Mouse (Mus musculus) embryonic facial prominence, embryonic 15.5 days (tissue): ENCODE results near the gene Galm. TPM values are rescaled to one million over a fixed set of nuclear protein-coding genes. Genes with fewer than 3 reads are reported as not detected.

Experiments used
- ATAC-seq: fragments of 200-750 bp; cut with Nextera tagmentation; 2 replicates; pipeline ENCODE4 v1.8.0; 2017; ENCODE audit warnings: low read depth, moderate TSS enrichment; ENCODE audit not compliant: insufficient number of reproducible peaks, low FRiP score, low TSS enrichment
- H3K27ac ChIP-seq: fragments of 300-500 bp; sonication (generic); replicated peaks from 2 replicates; pipeline ENCODE4 v1.5.1; 2015; ENCODE audit warnings: mild to moderate bottlenecking, inconsistent platforms
- H3K27me3 ChIP-seq: fragments of 300-500 bp; sonication (generic); 2 replicates; pipeline ENCODE4 v1.6.1; 2015; ENCODE audit warnings: inconsistent platforms
- H3K36me3 ChIP-seq: fragments of 300-500 bp; sonication (generic); 2 replicates; pipeline ENCODE4 v1.6.1; 2015; ENCODE audit warnings: mild to moderate bottlenecking, inconsistent platforms
- H3K4me1 ChIP-seq: fragments of 300-500 bp; sonication (generic); 2 replicates; pipeline ENCODE4 v1.6.1; 2015; ENCODE audit warnings: inconsistent platforms
- H3K4me2 ChIP-seq: fragments of 300-500 bp; sonication (generic); replicated peaks from 2 replicates; pipeline ENCODE4 v1.6.1; 2015; ENCODE audit warnings: mild to moderate bottlenecking, inconsistent platforms
- H3K4me3 ChIP-seq: fragments of 300-500 bp; sonication (generic); replicated peaks from 2 replicates; pipeline ENCODE4 v1.5.1; 2015; ENCODE audit warnings: mild to moderate bottlenecking, inconsistent platforms
- H3K9ac ChIP-seq: fragments of 300-500 bp; sonication (generic); 2 replicates; pipeline ENCODE4 v1.6.1; 2015; ENCODE audit warnings: inconsistent platforms
- H3K9me3 ChIP-seq: fragments of 300-500 bp; sonication (generic); replicated peaks from 2 replicates; pipeline ENCODE4 v1.6.1; 2016; ENCODE audit warnings: inconsistent platforms
- WGBS: fragments of 180-500 bp; shearing (Covaris S2); methylation state at CpG from one replicate; pipeline ENCODE4 v1.1.7; 2015; 5-methylcytosine and 5-hydroxymethylcytosine counted together
- polyA plus RNA-seq: library from polyadenylated mRNA; unstranded; fragments of >200 nt; fragmentation: Nextera tagmentation; extraction: Ambion mirVana; gene quantifications from 2 replicates; pipeline ENCODE4 v1.2.1, GENCODE M21; 2015

Gene Galm
- polyA plus RNA-seq, 1 experiment from 2014 or later = 32.0 TPM

DNA sequence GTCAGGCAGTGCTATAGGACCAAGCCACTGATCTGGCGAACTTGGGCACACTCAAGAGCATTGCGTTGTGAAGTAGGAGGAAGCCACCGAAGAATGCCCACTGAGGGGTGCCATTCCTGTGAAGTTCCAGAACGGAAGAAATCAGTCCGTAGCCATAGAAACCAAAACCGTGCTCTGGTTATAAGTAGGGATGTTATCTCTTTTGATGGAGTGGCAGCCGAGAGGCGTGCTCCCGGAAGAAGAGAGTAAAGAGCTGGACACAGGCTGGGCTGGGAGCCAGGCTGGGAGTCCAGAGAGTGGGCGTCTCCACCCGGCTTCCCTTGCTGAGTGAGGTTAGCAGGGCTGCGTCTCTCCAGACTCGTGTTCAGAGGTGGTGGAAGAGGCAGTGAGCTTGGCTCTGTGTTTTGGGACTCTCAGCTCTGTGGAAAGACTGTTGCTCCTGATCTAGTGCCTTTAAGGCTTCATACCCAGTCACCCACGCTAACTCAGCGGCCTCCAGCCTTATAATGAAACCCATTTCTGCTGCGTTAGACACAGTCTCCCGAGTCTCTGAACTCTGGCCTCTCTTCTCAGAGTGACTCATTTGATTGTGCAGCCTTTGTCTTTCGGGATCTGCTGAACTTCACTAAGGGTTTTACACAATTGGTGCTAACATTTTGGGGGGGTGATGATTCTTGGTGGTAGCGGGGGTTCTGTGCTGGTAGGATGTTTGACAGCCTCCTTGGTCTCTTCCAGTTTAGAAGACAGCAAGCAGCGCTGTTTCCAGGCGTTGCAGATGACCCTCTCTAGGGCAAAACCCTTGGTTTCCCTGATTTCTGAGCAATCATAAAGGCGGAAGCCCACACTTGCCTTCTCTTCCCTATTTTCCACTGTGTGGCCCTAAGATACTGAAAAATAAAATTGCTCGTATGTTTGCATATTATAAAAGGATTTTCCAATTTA, 21.1 kb downstream of the Galm start:
- H3K36me3 ChIP-seq = no peaks in the 10 kb centered on the region
- H3K27me3 ChIP-seq = no peaks in the 10 kb centered on the region
- peak; percentile 44; the same call in 1 of the 2 replicates for ATAC-seq
- H3K27ac ChIP-seq = no peak overlapping the region
- no peak overlapping the region for H3K9ac ChIP-seq
- no peak overlapping the region for H3K4me3 ChIP-seq
- no peaks in the 10 kb centered on the region for H3K9me3 ChIP-seq
- 70% methylated on average over 23 of the region's 23 CpGs for WGBS
- H3K4me2 ChIP-seq = no peak overlapping the region
- peaks cover 8% of the 10 kb centered on the region; the same call in 1 of the 2 replicates for H3K4me1 ChIP-seq

DNA sequence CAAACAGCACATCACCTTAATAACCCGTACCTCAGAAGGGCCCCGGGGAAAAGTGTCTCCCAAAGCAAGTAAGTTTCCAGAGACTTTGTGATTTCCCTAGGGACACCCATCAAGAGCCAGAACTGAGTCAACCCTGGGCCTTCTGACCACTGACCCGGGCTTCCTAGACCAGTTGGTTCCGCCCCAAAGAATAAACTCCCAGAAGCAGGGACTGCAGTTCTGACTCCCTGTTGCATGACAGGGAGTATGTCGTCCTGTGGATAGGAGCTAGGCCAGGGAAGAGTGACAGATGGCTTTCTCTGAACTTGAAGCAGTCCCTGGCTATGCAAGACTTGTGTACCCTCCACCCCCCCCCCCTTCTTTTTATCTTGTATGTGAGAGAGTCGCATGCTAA, 21.7 kb downstream of the Galm start:
- 81% methylated on average over 6 of the region's 6 CpGs for WGBS
- no peaks in the 10 kb centered on the region for H3K36me3 ChIP-seq
- peaks cover 8% of the 10 kb centered on the region; the same call in 1 of the 2 replicates for H3K4me1 ChIP-seq
- no peak overlapping the region for H3K4me3 ChIP-seq
- H3K9me3 ChIP-seq = no peaks in the 10 kb centered on the region
- no peak overlapping the region for H3K9ac ChIP-seq
- no peaks in the 10 kb centered on the region for H3K27me3 ChIP-seq
- no peak for ATAC-seq
- H3K4me2 ChIP-seq = no peak overlapping the region
- H3K27ac ChIP-seq = no peak overlapping the region

DNA sequence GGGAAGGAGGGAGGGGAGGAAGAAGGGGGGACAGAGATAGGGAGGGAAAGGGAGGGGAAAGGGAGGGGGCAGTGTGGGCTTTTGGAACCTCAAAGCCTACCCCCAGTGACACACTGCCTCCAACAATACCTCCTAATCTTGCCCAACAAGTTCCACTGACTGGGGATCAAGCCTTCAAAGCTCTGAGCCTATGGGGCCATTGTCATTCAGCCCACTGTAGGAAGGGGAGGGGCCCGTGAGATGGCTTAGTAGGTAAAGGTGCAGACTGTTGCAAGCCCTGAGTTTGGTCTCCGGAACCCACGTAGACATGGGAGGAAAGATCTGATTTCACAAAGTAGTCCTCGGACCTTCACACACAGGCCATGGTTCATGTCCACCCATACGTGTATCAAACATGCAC, 24.1 kb downstream of the Galm start:
- no peaks in the 10 kb centered on the region for H3K27me3 ChIP-seq
- H3K4me1 ChIP-seq = peaks cover 8% of the 10 kb centered on the region; the same call in 1 of the 2 replicates
- no peaks in the 10 kb centered on the region for H3K9me3 ChIP-seq
- WGBS = 24% methylated on average over 5 of the region's 5 CpGs
- no peaks in the 10 kb centered on the region for H3K36me3 ChIP-seq
- H3K9ac ChIP-seq = no peak overlapping the region
- H3K4me3 ChIP-seq = no peak overlapping the region
- peak; percentile 51; the same call in 1 of the 2 replicates for ATAC-seq
- no peak overlapping the region for H3K27ac ChIP-seq
- H3K4me2 ChIP-seq = no peak overlapping the region

DNA sequence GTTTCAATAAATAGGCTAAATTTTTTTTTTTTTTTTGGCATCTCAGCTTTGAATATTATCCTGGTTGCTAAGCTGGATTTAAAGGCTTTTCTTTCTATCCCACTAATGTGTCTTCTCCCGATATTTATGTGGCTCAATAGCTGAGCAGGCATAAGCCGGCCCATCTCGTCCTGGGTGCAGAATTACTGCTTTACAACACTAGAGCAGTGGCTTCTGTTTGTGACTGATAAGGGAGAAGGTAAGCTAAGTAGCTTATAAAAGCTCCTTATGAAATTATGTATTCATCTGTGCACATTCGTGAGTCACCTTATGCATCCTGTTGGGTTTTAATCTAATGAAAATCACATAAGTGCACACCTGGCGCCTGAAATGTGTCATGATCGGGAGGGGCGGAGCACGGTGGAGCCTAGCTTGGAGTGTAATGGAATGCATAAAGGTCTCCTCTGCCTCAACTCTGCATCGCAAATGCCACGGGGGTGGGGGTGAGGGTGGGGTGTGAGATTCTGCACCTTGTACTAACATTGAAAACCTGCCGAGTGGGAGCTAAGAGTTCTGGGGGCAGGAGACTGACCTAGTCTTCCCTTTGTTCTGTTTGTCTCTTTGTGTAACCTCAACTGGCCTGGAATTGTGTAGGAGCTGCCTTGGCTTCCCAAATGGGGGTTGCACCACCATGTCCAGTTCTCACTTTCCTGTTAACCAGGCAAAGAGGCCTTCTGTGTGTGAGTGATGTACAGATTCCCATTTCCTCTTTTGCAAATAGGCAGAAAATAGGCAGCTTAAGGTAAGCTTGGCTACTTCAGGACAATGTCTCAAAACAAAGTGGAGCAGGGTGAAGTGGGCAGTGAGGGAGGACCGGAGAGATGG, 25.7 kb downstream of the Galm start:
- 65% methylated on average over 12 of the region's 12 CpGs for WGBS
- no peak; the same call in 1 of the 2 replicates for ATAC-seq
- Histone ChIP-seq H3K27me3 (no peaks in the 10 kb centered on the region), H3K4me2 (no peak overlapping the region), H3K9ac (no peak overlapping the region), H3K9me3 (no peaks in the 10 kb centered on the region), H3K4me3 (no peak overlapping the region), H3K27ac (no peak overlapping the region), H3K4me1 (peaks cover 6% of the 10 kb centered on the region; the same call in 1 of the 2 replicates), H3K36me3 (no peaks in the 10 kb centered on the region)

DNA sequence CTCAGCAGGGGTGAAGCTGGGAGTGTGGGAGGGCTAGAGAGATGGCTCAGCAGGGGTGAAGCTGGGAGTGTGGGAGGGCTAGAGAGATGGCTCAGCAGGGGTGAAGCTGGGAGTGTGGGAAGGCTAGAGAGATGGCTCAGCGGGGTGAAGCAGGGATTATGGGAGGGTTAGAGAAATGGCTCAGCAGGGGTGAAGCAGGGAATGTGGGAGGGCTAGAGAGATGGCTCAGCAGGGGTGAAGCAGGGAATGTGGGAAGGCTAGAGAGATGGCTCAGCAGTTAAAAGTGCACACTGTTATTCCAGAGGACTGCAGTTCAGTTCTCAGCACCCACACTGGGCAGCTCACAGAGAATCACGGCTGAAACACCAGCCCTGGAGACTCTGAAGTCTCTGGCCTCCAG, 26.4 kb downstream of the Galm start:
- Histone ChIP-seq H3K4me3 (no peak overlapping the region), H3K4me1 (no peaks in the 10 kb centered on the region), H3K36me3 (no peaks in the 10 kb centered on the region), H3K4me2 (no peak overlapping the region), H3K27me3 (no peaks in the 10 kb centered on the region), H3K27ac (no peak overlapping the region), H3K9me3 (no peaks in the 10 kb centered on the region), H3K9ac (no peak overlapping the region)
- 64% methylated on average over 2 of the region's 2 CpGs for WGBS
- no peak for ATAC-seq

DNA sequence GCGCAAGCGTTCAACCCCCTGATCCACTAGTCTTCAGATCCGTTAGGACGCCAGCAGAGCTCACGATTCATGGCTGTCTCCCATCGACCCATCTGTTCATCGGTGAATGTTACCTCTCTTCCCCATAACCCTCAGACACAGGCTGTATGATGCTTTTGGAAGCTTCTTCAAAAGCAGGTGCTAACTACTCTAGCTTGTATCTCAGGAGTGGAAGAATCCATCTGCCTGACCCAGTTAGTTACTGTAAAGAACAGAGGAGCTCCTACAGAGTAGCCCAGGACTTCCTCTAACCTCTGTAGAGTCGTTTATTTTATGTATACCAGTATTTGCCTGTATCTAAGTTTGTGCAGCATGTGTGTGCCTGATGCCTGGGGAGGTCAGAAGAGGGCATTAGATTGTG, 29.6 kb downstream of the Galm start:
- H3K4me1 ChIP-seq = 0 out of 2 replicates have a peak, but pooled peaks cover 4% of the 10 kb centered on the region
- H3K4me2 ChIP-seq = no peak overlapping the region
- H3K9ac ChIP-seq = no peak overlapping the region
- H3K27me3 ChIP-seq = no peaks in the 10 kb centered on the region
- no peak overlapping the region for H3K4me3 ChIP-seq
- H3K9me3 ChIP-seq = no peaks in the 10 kb centered on the region
- H3K27ac ChIP-seq = no peak overlapping the region
- no peak for ATAC-seq
- 90% methylated on average over 8 of the region's 8 CpGs for WGBS
- no peaks in the 10 kb centered on the region for H3K36me3 ChIP-seq

DNA sequence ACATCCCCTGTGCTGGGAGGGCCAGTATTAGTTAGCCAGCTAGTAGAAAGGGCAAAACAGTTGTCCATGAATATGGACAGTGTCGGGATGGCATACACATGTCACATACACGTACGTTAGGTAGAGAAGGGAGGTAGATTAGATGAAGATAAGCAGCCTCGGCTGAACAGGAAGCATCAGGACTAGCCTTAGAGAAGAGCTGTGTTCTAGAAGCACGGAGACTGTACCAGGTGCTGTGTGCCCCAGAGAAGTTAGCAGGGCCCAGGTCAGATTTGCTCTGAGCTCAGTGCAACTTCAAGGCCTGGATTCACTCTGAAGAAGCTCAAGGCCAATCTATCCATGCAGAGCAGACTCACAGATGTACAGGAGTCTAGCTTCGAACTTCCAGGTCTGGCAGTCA, 30.2 kb downstream of the Galm start:
- Histone ChIP-seq H3K4me1 (0 out of 2 replicates have a peak, but pooled peaks cover 4% of the 10 kb centered on the region), H3K27ac (no peak overlapping the region), H3K36me3 (no peaks in the 10 kb centered on the region), H3K4me2 (no peak overlapping the region), H3K4me3 (no peak overlapping the region), H3K9ac (no peak overlapping the region), H3K9me3 (no peaks in the 10 kb centered on the region), H3K27me3 (no peaks in the 10 kb centered on the region)
- 85% methylated on average over 6 of the region's 6 CpGs for WGBS
- no peak for ATAC-seq

DNA sequence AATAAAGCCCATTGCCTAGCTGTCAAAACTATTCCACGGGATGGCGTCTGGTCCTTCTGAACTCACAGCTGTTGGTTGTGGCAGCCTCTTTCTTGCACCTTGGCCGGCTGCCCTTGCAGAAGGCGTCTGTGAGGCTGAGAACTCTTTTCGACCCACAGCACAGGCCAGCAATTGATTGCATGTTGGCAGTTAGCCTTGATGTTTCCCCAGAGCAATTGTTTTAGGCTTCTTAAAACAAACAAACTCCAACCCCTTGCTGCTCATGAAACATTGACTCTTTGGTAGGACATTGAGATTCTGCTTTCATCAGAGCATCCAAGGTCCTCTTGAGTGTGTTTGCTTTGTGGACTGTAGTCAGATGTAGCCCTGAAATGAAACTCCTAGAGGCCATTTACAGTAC, 33.2 kb downstream of the Galm start:
- 0 out of 2 replicates have a peak, but pooled peaks cover 4% of the 10 kb centered on the region for H3K4me1 ChIP-seq
- ATAC-seq = 0 out of 2 replicates have a peak, but pooled peaks have one; percentile 39
- WGBS = 40% methylated on average over 5 of the region's 5 CpGs
- H3K4me2 ChIP-seq = no peak overlapping the region
- H3K27ac ChIP-seq = no peak overlapping the region
- no peaks in the 10 kb centered on the region for H3K27me3 ChIP-seq
- no peak overlapping the region for H3K9ac ChIP-seq
- H3K4me3 ChIP-seq = no peak overlapping the region
- H3K36me3 ChIP-seq = no peaks in the 10 kb centered on the region
- H3K9me3 ChIP-seq = no peaks in the 10 kb centered on the region

DNA sequence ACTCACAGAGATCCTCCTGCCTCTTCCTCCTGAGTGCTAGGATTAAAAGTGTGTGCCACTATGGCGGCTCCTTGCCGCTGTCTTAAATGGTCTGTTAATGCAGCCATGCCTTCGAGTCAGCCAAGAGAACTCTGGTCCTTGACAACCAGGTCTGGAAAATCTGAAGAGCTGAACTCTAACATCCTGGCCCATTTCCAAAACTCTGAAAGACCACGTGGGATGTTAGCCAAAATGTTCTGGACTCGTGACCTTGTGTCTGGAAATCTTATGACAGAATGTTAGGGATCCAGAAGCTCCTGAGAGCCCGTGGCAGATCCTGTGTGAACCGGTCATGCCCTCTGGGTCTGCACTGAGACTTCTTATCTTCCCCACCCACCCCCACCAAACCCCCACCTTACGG, 36.7 kb downstream of the Galm start:
- no peak overlapping the region for H3K4me3 ChIP-seq
- H3K9me3 ChIP-seq = no peaks in the 10 kb centered on the region
- no peak for ATAC-seq
- WGBS = 83% methylated on average over 8 of the region's 8 CpGs
- H3K4me1 ChIP-seq = peaks cover 23% of the 10 kb centered on the region
- no peak overlapping the region for H3K4me2 ChIP-seq
- no peak overlapping the region for H3K9ac ChIP-seq
- H3K27ac ChIP-seq = no peak overlapping the region
- no peaks in the 10 kb centered on the region for H3K36me3 ChIP-seq
- no peaks in the 10 kb centered on the region for H3K27me3 ChIP-seq

DNA sequence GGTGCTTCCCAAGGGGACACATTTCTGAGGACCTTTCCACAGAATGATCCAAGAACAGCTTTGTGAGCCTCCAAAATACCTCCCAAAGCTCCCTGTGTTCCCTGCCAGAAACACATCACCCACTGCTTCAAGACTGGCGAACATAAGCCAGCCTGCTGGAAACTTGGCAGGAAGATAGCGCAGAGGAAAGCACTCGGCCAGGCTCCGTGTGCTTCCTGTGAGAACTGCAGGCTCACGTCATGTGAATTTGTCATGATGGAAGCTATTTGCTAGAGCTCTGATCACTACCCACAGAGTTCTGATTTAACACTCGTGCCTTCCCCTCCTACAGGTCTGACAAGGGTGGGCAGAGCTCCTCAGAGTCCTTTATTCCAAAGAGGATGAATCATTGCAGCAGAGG, 38.5 kb downstream of the Galm start:
- no peak overlapping the region for H3K4me3 ChIP-seq
- H3K9me3 ChIP-seq = no peaks in the 10 kb centered on the region
- H3K4me2 ChIP-seq = no peak overlapping the region
- WGBS = 47% methylated on average over 6 of the region's 6 CpGs
- no peaks in the 10 kb centered on the region for H3K27me3 ChIP-seq
- no peak overlapping the region for H3K27ac ChIP-seq
- no peak for ATAC-seq
- H3K9ac ChIP-seq = no peak overlapping the region
- H3K36me3 ChIP-seq = no peaks in the 10 kb centered on the region
- peaks cover 19% of the 10 kb centered on the region for H3K4me1 ChIP-seq

DNA sequence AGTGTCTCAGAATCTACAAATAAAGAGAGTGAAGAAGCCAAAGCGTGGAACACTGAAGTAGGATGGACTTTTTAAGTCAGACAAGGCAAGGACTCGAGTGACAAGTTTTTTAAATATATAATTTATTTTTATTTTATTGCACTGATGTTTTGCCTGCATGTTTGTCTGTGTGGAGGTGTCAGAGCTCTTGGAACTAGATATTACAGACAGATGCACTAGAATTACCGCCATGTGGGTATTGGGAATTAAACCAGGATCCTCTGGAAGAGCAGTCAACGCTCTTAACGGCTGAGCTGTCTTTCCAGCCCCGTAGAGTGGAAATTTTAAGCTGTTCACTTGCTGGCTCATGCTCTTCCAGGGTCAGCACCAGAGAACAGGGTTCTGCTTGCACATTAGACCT, 39.1 kb downstream of the Galm start:
- WGBS = 81% methylated on average over 6 of the region's 6 CpGs

More for the DNA sequence above, 39.1 kb downstream of the Galm start:
- Histone ChIP-seq H3K4me2 (no peak overlapping the region), H3K27me3 (no peaks in the 10 kb centered on the region), H3K36me3 (no peaks in the 10 kb centered on the region), H3K9me3 (no peaks in the 10 kb centered on the region), H3K4me1 (peaks cover 19% of the 10 kb centered on the region), H3K27ac (no peak overlapping the region), H3K4me3 (no peak overlapping the region), H3K9ac (no peak overlapping the region)
- ATAC-seq = no peak
